Mouse (Mus musculus) neural tube, embryonic 13.5 days (tissue): ENCODE data around the gene Actn4. TPM values are rescaled to one million over a fixed set of nuclear protein-coding genes. Genes with fewer than 3 reads are reported as not detected.
A peak's percentile ranks its signal among the peaks of the same experiment; 100 is the strongest.
"Not testable (repeated sequence)": the region's sequence is repeated elsewhere in the genome, so short reads cannot be mapped to it uniquely, and the experiment has no call there.

Source experiments
- ATAC-seq: fragments of 200-750 bp; cut with Nextera tagmentation; 2 replicates; pipeline ENCODE4 v1.8.0; 2017; ENCODE audit warnings: low read depth, mild to moderate bottlenecking, moderate TSS enrichment, moderate library complexity
- H3K27ac ChIP-seq: fragments of 300-500 bp; sonication (generic); replicated peaks from 2 replicates; pipeline ENCODE4 v1.5.1; 2015; ENCODE audit warnings: moderate library complexity, mild to moderate bottlenecking, inconsistent platforms
- H3K27me3 ChIP-seq: fragments of 300-500 bp; sonication (generic); 2 replicates; pipeline ENCODE4 v1.6.1; 2015; ENCODE audit warnings: mild to moderate bottlenecking, inconsistent platforms
- H3K36me3 ChIP-seq: fragments of 300-500 bp; sonication (generic); 2 replicates; pipeline ENCODE4 v1.6.1; 2015; ENCODE audit warnings: mild to moderate bottlenecking, inconsistent platforms
- H3K4me1 ChIP-seq: fragments of 300-500 bp; sonication (generic); replicated peaks from 2 replicates; pipeline ENCODE4 v1.6.1; 2015; ENCODE audit warnings: inconsistent platforms
- H3K4me2 ChIP-seq: fragments of 300-500 bp; sonication (generic); 2 replicates; pipeline ENCODE4 v1.6.1; 2015; ENCODE audit warnings: inconsistent platforms, mild to moderate bottlenecking, moderate library complexity
- H3K4me3 ChIP-seq: fragments of 300-500 bp; sonication (generic); 2 replicates; pipeline ENCODE4 v1.5.1; 2015; ENCODE audit warnings: mild to moderate bottlenecking, inconsistent platforms
- H3K9ac ChIP-seq: fragments of 300-500 bp; sonication (generic); 2 replicates; pipeline ENCODE4 v1.6.1; 2015; ENCODE audit warnings: moderate library complexity, mild to moderate bottlenecking, inconsistent platforms
- H3K9me3 ChIP-seq: fragments of 300-500 bp; sonication (generic); 2 replicates; pipeline ENCODE4 v1.6.1; 2016; ENCODE audit warnings: inconsistent platforms
- WGBS: fragments of 180-500 bp; shearing (Covaris S2); methylation state at CpG from one replicate; pipeline ENCODE4 v1.1.7; 2015; 5-methylcytosine and 5-hydroxymethylcytosine counted together
- polyA plus RNA-seq: library from polyadenylated mRNA; unstranded; fragments of >200 nt; fragmentation: Nextera tagmentation; extraction: Ambion mirVana; gene quantifications from 2 replicates; pipeline ENCODE4 v1.2.1, GENCODE M21; 2015

Gene Actn4
- polyA plus RNA-seq, 1 experiment from 2014 or later: 142 TPM

- H3K27ac ChIP-seq, H3K36me3 ChIP-seq, ATAC-seq, H3K27me3 ChIP-seq, H3K4me3 ChIP-seq, H3K9ac ChIP-seq, H3K9me3 ChIP-seq: not testable (repeated sequence)
- H3K4me1 ChIP-seq: peaks cover 20% of the 10 kb centered on the region
- 0 out of 2 replicates have a peak overlapping the region, but pooled peaks have one; percentile 9 for H3K4me2 ChIP-seq
- 29% methylated on average over 23 of the region's 23 CpGs for WGBS
Observed at GRCm38 (mm10) chr7:28867508-28868340, 94.4 kb downstream of the Actn4 start.

- no peak overlapping the region for H3K27ac ChIP-seq
- 89% methylated on average over 28 of the region's 28 CpGs for WGBS
- no peak overlapping the region for H3K4me3 ChIP-seq
Observed at GRCm38 (mm10) chr7:28866769-28867507, 95.2 kb downstream of the Actn4 start.

GRCm38 (mm10) chr7:28865481-28866300, 96.4 kb downstream of the Actn4 start:
- WGBS: 44% methylated on average over 33 of the region's 33 CpGs
- peak; percentile 73 for ATAC-seq
- Histone ChIP-seq H3K4me2 (peak overlapping the region; percentile 51), H3K9ac (peak overlapping the region; percentile 62), H3K27ac (no peak overlapping the region), H3K4me1 (peaks cover 20% of the 10 kb centered on the region), H3K36me3 (no peaks in the 10 kb centered on the region), H3K4me3 (peak overlapping the region; percentile 26), H3K27me3 (no peaks in the 10 kb centered on the region), H3K9me3 (no peaks in the 10 kb centered on the region)

More at GRCm38 (mm10) chr7:28866769-28867507, 95.2 kb downstream of the Actn4 start:
- Histone ChIP-seq H3K4me2 (no peak overlapping the region), H3K9me3 (no peaks in the 10 kb centered on the region), H3K27me3 (no peaks in the 10 kb centered on the region), H3K4me1 (peaks cover 20% of the 10 kb centered on the region), H3K9ac (no peak overlapping the region), H3K36me3 (no peaks in the 10 kb centered on the region)
- ATAC-seq: peak; percentile 34; the same call in 1 of the 2 replicates

GRCm38 (mm10) chr7:28864288-28864750, 97.8 kb downstream of the Actn4 start:
- H3K4me1 ChIP-seq: peaks cover 20% of the 10 kb centered on the region
- no peaks in the 10 kb centered on the region for H3K36me3 ChIP-seq
- H3K4me2 ChIP-seq: 0 out of 2 replicates have a peak overlapping the region, but pooled peaks have one; percentile 2
- no peaks in the 10 kb centered on the region for H3K9me3 ChIP-seq
- H3K27ac ChIP-seq: no peak overlapping the region
- WGBS: 43% methylated on average over 9 of the region's 9 CpGs
- no peak for ATAC-seq
- no peak overlapping the region for H3K9ac ChIP-seq
- no peak overlapping the region for H3K4me3 ChIP-seq
- no peaks in the 10 kb centered on the region for H3K27me3 ChIP-seq

- Histone ChIP-seq H3K4me3 (no peak within 1 kb of the TSS), H3K9ac (no peak within 1 kb of the TSS), H3K4me1 (peaks cover 20% of the 10 kb centered on the region), H3K27me3 (no peaks in the 10 kb centered on the region), H3K4me2 (0 out of 2 replicates have a peak within 1 kb of the TSS, but pooled peaks have one; percentile 2), H3K27ac (no peak within 1 kb of the TSS), H3K9me3 (no peaks in the 10 kb centered on the region), H3K36me3 (no peaks in the 10 kb centered on the region)
- no peak for ATAC-seq
- WGBS: 70% methylated on average over 6 of the region's 6 CpGs
Observed at GRCm38 (mm10) chr7:28863540-28863939, 98.6 kb downstream of the Actn4 start, which contains the start of gene Lgals7. Gene Lgals7 (plus strand): TSS chr7:28863853.

- H3K27me3 ChIP-seq: no peaks in the 10 kb centered on the region
- H3K36me3 ChIP-seq: no peaks in the 10 kb centered on the region
- ATAC-seq: no peak
- no peak overlapping the region for H3K4me3 ChIP-seq
- no peak overlapping the region for H3K9ac ChIP-seq
- no peaks in the 10 kb centered on the region for H3K9me3 ChIP-seq
- H3K27ac ChIP-seq: no peak overlapping the region
- H3K4me1 ChIP-seq: peaks cover 20% of the 10 kb centered on the region
- H3K4me2 ChIP-seq: no peak overlapping the region
- 79% methylated on average over 15 of the region's 15 CpGs for WGBS
Observed at GRCm38 (mm10) chr7:28862817-28863499, 99.2 kb downstream of the Actn4 start.

GRCm38 (mm10) chr7:28860898-28861297, 101.2 kb downstream of the Actn4 start:
- no peak for ATAC-seq
- no peak overlapping the region for H3K27ac ChIP-seq
- 87% methylated on average over 6 of the region's 6 CpGs for WGBS

GRCm38 (mm10) chr7:28859953-28860352, 102.2 kb downstream of the Actn4 start:
- Histone ChIP-seq H3K27ac (no peak overlapping the region), H3K36me3 (no peaks in the 10 kb centered on the region), H3K27me3 (no peaks in the 10 kb centered on the region), H3K9me3 (no peaks in the 10 kb centered on the region), H3K4me1 (peaks cover 11% of the 10 kb centered on the region), H3K4me2 (no peak overlapping the region), H3K9ac (no peak overlapping the region), H3K4me3 (no peak overlapping the region)
- no peak for ATAC-seq
- 86% methylated on average over 2 of the region's 2 CpGs for WGBS

More at GRCm38 (mm10) chr7:28860898-28861297, 101.2 kb downstream of the Actn4 start:
- Histone ChIP-seq H3K4me2 (no peak overlapping the region), H3K4me1 (peaks cover 15% of the 10 kb centered on the region), H3K36me3 (no peaks in the 10 kb centered on the region), H3K4me3 (no peak overlapping the region), H3K9me3 (no peaks in the 10 kb centered on the region), H3K27me3 (no peaks in the 10 kb centered on the region), H3K9ac (no peak overlapping the region)

GRCm38 (mm10) chr7:28850642-28851041, 111.5 kb downstream of the Actn4 start:
- WGBS: 86% methylated on average over 4 of the region's 4 CpGs
- H3K9me3 ChIP-seq: no peaks in the 10 kb centered on the region
- H3K27ac ChIP-seq: no peak overlapping the region
- no peak overlapping the region for H3K4me2 ChIP-seq
- no peak for ATAC-seq
- no peak overlapping the region for H3K4me3 ChIP-seq
- no peaks in the 10 kb centered on the region for H3K4me1 ChIP-seq
- no peaks in the 10 kb centered on the region for H3K36me3 ChIP-seq
- no peaks in the 10 kb centered on the region for H3K27me3 ChIP-seq
- no peak overlapping the region for H3K9ac ChIP-seq

- no peak overlapping the region for H3K4me3 ChIP-seq
- no peaks in the 10 kb centered on the region for H3K4me1 ChIP-seq
- H3K9me3 ChIP-seq: no peaks in the 10 kb centered on the region
- 48% methylated on average over 1 of the region's 1 CpGs for WGBS
- H3K9ac ChIP-seq: no peak overlapping the region
- H3K4me2 ChIP-seq: no peak overlapping the region
- no peaks in the 10 kb centered on the region for H3K27me3 ChIP-seq
- ATAC-seq: no peak
- H3K36me3 ChIP-seq: no peaks in the 10 kb centered on the region
- H3K27ac ChIP-seq: no peak overlapping the region
Observed at GRCm38 (mm10) chr7:28849700-28850236, 112.4 kb downstream of the Actn4 start.

GRCm38 (mm10) chr7:28847273-28847672, 114.9 kb downstream of the Actn4 start:
- Histone ChIP-seq H3K9ac (no peak overlapping the region), H3K27me3 (no peaks in the 10 kb centered on the region), H3K4me3 (no peak overlapping the region), H3K4me1 (no peaks in the 10 kb centered on the region), H3K4me2 (no peak overlapping the region), H3K9me3 (no peaks in the 10 kb centered on the region), H3K27ac (no peak overlapping the region), H3K36me3 (no peaks in the 10 kb centered on the region)
- WGBS: 84% methylated on average over 1 of the region's 1 CpGs
- no peak for ATAC-seq
